Mouse (Mus musculus) myocyte (in vitro differentiated cells): ENCODE results near the gene Gck. TPM values are rescaled to one million over a fixed set of nuclear protein-coding genes. Genes with fewer than 3 reads are reported as not detected.
A peak's percentile ranks its signal among the peaks of the same experiment; 100 is the strongest.

Source experiments
- H3K27me3 ChIP-seq: one replicate; pipeline ENCODE4 v1.6.1; 2011; ENCODE audit not compliant: control insufficient read depth, insufficient read depth, insufficient read length
- H3K36me3 ChIP-seq: one replicate; pipeline ENCODE4 v1.6.1; 2011; ENCODE audit not compliant: control insufficient read depth, insufficient read depth
- H3K4me2 ChIP-seq: one replicate; pipeline ENCODE4 v1.6.1; 2011; ENCODE audit warnings: low read depth, control low read depth
- H3K4me3 ChIP-seq: one replicate; pipeline ENCODE4 v1.5.1; 2011; ENCODE audit warnings: mild to moderate bottlenecking, control low read depth, moderate library complexity
- H3K79me2 ChIP-seq: one replicate; pipeline ENCODE4 v1.6.1; 2011; ENCODE audit not compliant: control insufficient read depth, insufficient read depth
- H3ac ChIP-seq: one replicate; pipeline ENCODE4 v1.6.1; 2011; ENCODE audit not compliant: control insufficient read depth, insufficient read length
- CEBPB ChIP-seq: IDR thresholded peaks from 2 replicates; pipeline ENCODE4 v1.6.1; 2011; ENCODE audit warnings: mild to moderate bottlenecking, moderate library complexity; ENCODE audit not compliant: poor library complexity, insufficient read depth, severe bottlenecking
- E2F4 ChIP-seq: IDR thresholded peaks from one replicate; pipeline ENCODE4 v1.6.1; 2011; ENCODE audit warnings: mild to moderate bottlenecking, control low read depth, moderate library complexity; ENCODE audit not compliant: insufficient read depth
- MAX ChIP-seq: IDR thresholded peaks from one replicate; pipeline ENCODE4 v1.6.1; 2011; ENCODE audit warnings: low read depth, mild to moderate bottlenecking, control low read depth
- MYOD1 ChIP-seq, 3 experiments: IDR thresholded peaks; one replicate each; pipeline ENCODE4 v1.6.1; 2011; ENCODE audit warnings: control low read depth in 2 of 3, low read depth in 2 of 3, mild to moderate bottlenecking in 2 of 3, moderate library complexity in 1 of 3; ENCODE audit not compliant: insufficient read length in 2 of 3, control insufficient read depth in 1 of 3
- MYOG ChIP-seq, 3 experiments: IDR thresholded peaks; one replicate each; pipeline ENCODE4 v1.6.1; 2011; ENCODE audit warnings: control low read depth in 2 of 3, low read depth in 2 of 3, mild to moderate bottlenecking in 2 of 3; ENCODE audit not compliant: insufficient read length in 2 of 3, control insufficient read depth in 1 of 3, insufficient read depth in 1 of 3
- POLR2A ChIP-seq: IDR thresholded peaks from one replicate; pipeline ENCODE4 v1.6.1; 2011; ENCODE audit warnings: low read depth, mild to moderate bottlenecking, control low read depth, moderate library complexity; ENCODE audit not compliant: insufficient read length
- POLR2AphosphoS2 ChIP-seq: IDR thresholded peaks from one replicate; pipeline ENCODE4 v1.6.1; 2011; ENCODE audit warnings: low read depth, control low read depth; ENCODE audit not compliant: insufficient read length
- REST ChIP-seq: IDR thresholded peaks from one replicate; pipeline ENCODE4 v1.6.1; 2011; ENCODE audit warnings: mild to moderate bottlenecking, control low read depth, moderate library complexity; ENCODE audit not compliant: insufficient read depth, insufficient read length
- SRF ChIP-seq: IDR thresholded peaks from one replicate; pipeline ENCODE4 v1.6.1; 2011; ENCODE audit warnings: low read depth; ENCODE audit not compliant: control insufficient read depth, insufficient read length
- TCF12 ChIP-seq: IDR thresholded peaks from one replicate; pipeline ENCODE4 v1.6.1; 2011; ENCODE audit warnings: mild to moderate bottlenecking, control low read depth; ENCODE audit not compliant: poor library complexity, insufficient read depth, severe bottlenecking
- TCF3 ChIP-seq: IDR thresholded peaks from one replicate; pipeline ENCODE4 v1.6.1; 2011; ENCODE audit warnings: low read depth, control low read depth; ENCODE audit not compliant: insufficient read length
- USF1 ChIP-seq: IDR thresholded peaks from one replicate; pipeline ENCODE4 v1.6.1; 2011; ENCODE audit warnings: low read depth, mild to moderate bottlenecking, control low read depth, moderate library complexity
- polyA plus RNA-seq: library from polyadenylated mRNA; unstranded; fragments of >200 nt; fragmentation: generic; extraction: Trizol; gene quantifications from one replicate; pipeline ENCODE4 v1.2.1, GENCODE M21; 2012; ENCODE audit warnings: missing spikeins

The Gck gene
- polyA plus RNA-seq, 1 experiment = 0.07 TPM

- Histone ChIP-seq H3K27me3 (no peaks in the 10 kb centered on the region), H3K4me2 (no peak overlapping the region), H3K4me3 (no peak overlapping the region), H3ac (no peak overlapping the region), H3K79me2 (no peaks in the 10 kb centered on the region), H3K36me3 (no peaks in the 10 kb centered on the region)
- TF ChIP-seq E2F4 (no peak), SRF (no peak), REST (no peak), MAX (no peak), CEBPB (no peak), TCF12 (no peak), POLR2AphosphoS2 (no peak), POLR2A (no peak), TCF3 (no peak), MYOD1 (IDR thresholded peaks at IDR 0.05; ENCODE audit: control insufficient read depth in 1 of 3, insufficient read length in 2 of 3, low read depth in 2 of 3) (no peak), MYOG (IDR thresholded peaks at IDR 0.05; ENCODE audit: control insufficient read depth in 1 of 3, insufficient read depth in 1 of 3, insufficient read length in 2 of 3, low read depth in 2 of 3) (no peak), USF1 (no peak)
These were observed 67.4 kb downstream of the Gck start for GRCm38 (mm10) chr11:5882518-5882917.

- no peaks in the 10 kb centered on the region for H3K27me3 ChIP-seq
- TF ChIP-seq CEBPB = no peak
- TF ChIP-seq MAX = no peak
- TF ChIP-seq POLR2A = no peak
- TF ChIP-seq E2F4 = no peak
- no peak for TF ChIP-seq MYOG (IDR thresholded peaks at IDR 0.05; ENCODE audit: control insufficient read depth in 1 of 3, insufficient read depth in 1 of 3, insufficient read length in 2 of 3, low read depth in 2 of 3)
- TF ChIP-seq MYOD1 (IDR thresholded peaks at IDR 0.05; ENCODE audit: control insufficient read depth in 1 of 3, insufficient read length in 2 of 3, low read depth in 2 of 3) = no peak
- no peak for TF ChIP-seq SRF
- TF ChIP-seq TCF3 = no peak
- H3K79me2 ChIP-seq = no peaks in the 10 kb centered on the region
- no peak overlapping the region for H3K4me3 ChIP-seq
- no peak overlapping the region for H3K4me2 ChIP-seq
- no peak overlapping the region for H3ac ChIP-seq
- H3K36me3 ChIP-seq = no peaks in the 10 kb centered on the region
These were observed 70.0 kb downstream of the Gck start for GRCm38 (mm10) chr11:5879905-5880304.

GRCm38 (mm10) chr11:5878661-5879060, 71.2 kb downstream of the Gck start:
- no peak for TF ChIP-seq USF1
- H3K4me3 ChIP-seq = peak overlapping the region; percentile 50
- H3K27me3 ChIP-seq = no peaks in the 10 kb centered on the region
- no peak overlapping the region for H3ac ChIP-seq
- H3K4me2 ChIP-seq = peak overlapping the region; percentile 66
- H3K79me2 ChIP-seq = no peaks in the 10 kb centered on the region
- no peaks in the 10 kb centered on the region for H3K36me3 ChIP-seq

- Histone ChIP-seq H3K27me3 (no peaks in the 10 kb centered on the region), H3ac (peak within 1 kb of the TSS; percentile 14), H3K79me2 (no peaks in the 10 kb centered on the region), H3K4me2 (peak within 1 kb of the TSS; percentile 88), H3K4me3 (peak within 1 kb of the TSS; percentile 50), H3K36me3 (no peaks in the 10 kb centered on the region)
- TF ChIP-seq POLR2AphosphoS2 (peak; percentile 83), REST (no peak), TCF12 (no peak), POLR2A (peak; percentile 93), CEBPB (no peak), MAX (no peak), USF1 (no peak), SRF (peak; percentile 65), E2F4 (peak; percentile 45), MYOG (IDR thresholded peaks at IDR 0.05; ENCODE audit: control insufficient read depth in 1 of 3, insufficient read depth in 1 of 3, insufficient read length in 2 of 3, low read depth in 2 of 3) (peak in 1 of 3 experiments; percentile 3)
These were observed 71.9 kb downstream of the Gck start, which contains the start of gene Pold2 for GRCm38 (mm10) chr11:5877921-5878526. TSS of gene Pold2 (minus strand) at chr11:5878292.

- Histone ChIP-seq H3ac (peak overlapping the region; percentile 14), H3K79me2 (no peaks in the 10 kb centered on the region), H3K36me3 (no peaks in the 10 kb centered on the region), H3K27me3 (no peaks in the 10 kb centered on the region), H3K4me2 (peak overlapping the region; percentile 88), H3K4me3 (peak overlapping the region; percentile 50)
- no peak for TF ChIP-seq USF1
- TF ChIP-seq TCF3 = no peak
- no peak for TF ChIP-seq CEBPB
- no peak for TF ChIP-seq SRF
- TF ChIP-seq TCF12 = no peak
- no peak for TF ChIP-seq MAX
- no peak for TF ChIP-seq MYOD1 (IDR thresholded peaks at IDR 0.05; ENCODE audit: control insufficient read depth in 1 of 3, insufficient read length in 2 of 3, low read depth in 2 of 3)
- TF ChIP-seq REST = no peak
- no peak for TF ChIP-seq E2F4
- TF ChIP-seq MYOG (IDR thresholded peaks at IDR 0.05; ENCODE audit: control insufficient read depth in 1 of 3, insufficient read depth in 1 of 3, insufficient read length in 2 of 3, low read depth in 2 of 3) = no peak
- TF ChIP-seq POLR2A = no peak
- TF ChIP-seq POLR2AphosphoS2 = no peak
These were observed 72.5 kb downstream of the Gck start for GRCm38 (mm10) chr11:5877421-5877820.
